Mouse (Mus musculus): ENCODE measurements around the gene Zfp287.

- TF ChIP-seq CTCF (IDR thresholded peaks at IDR 0.05; ENCODE audit: low read depth, low read length) = peak; percentile 100
- no peak for TF ChIP-seq POLR2A (IDR thresholded peaks at IDR 0.05; ENCODE audit: borderline replicate concordance, low read depth, low read length)
Observed at GRCm38 (mm10) chr11:62756456-62757142, 24.9 kb upstream of the Zfp287 start.

Measured in bone marrow macrophage, adult 2 months (primary cell).